9 mouse cellular contexts compared by ENCODE assay signal in the genomic region with DNA sequence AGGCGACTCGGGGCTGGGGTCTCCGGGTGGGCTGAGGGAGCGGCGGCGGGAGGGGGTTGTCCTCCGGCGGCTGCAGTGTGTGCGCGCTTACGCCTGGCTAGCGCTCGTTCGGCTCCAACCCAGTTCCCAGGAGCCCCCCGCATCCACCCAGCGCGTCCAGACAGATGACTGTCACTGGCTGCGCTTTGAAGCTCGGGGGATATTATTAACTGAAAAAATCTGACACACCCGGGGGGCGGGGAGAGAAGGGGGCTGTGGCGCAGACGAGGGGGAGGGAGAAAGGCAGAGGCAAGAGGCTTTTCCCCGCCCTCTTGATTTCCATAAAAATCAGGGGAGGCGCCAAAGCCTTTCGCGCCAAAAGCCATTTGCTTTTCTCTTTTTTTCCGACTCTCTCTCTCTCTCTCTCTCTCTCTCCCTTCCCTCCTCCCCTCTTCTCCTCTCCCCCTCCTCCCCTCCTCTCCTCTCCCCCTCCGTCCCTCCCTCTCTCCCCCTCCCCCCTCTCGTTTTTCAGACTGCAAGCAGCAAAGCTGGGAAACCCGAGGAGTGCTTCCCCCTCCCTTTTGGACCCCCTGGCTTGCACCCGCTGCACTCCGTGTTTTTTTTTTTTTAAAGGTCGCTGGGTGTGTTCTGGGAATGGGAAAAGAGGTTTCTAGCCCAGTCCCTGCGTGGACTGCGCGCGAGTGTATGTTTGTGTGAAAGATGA. TPM values are rescaled to one million over a fixed set of nuclear protein-coding genes. Genes with fewer than 3 reads are reported as not detected.
DNase-seq lines count a peak whose midpoint lies in the region; ATAC-seq and TF ChIP-seq lines count a peak whose summit lies in the region.
"Had no signal": no experiment of that assay in that cellular context is flagged by ENCODE, and none has a peak within 500 bp of the region (broad histone marks: within the 10 kb centered on the region; RNA-seq: fewer than 3 reads in every experiment).

Gene Mycn (minus strand): TSS at position 254 of the 703 bp plus-strand sequence.

- peaks cover 24% of the 10 kb centered on the region for H3K27me3 ChIP-seq in spleen, adult 2 months (ENCODE audit: control insufficient read depth, insufficient read depth, low read length)
- H3K27me3 ChIP-seq in embryonic facial prominence, embryonic 13.5 days = peaks cover 9% of the 10 kb centered on the region
- H3K27me3 ChIP-seq in heart, embryonic 10.5 days (ENCODE audit: insufficient read depth, poor library complexity, severe bottlenecking) = no peaks in the 10 kb centered on the region
- H3K27me3 ChIP-seq in kidney, embryonic 14.5 days (ENCODE audit: control insufficient read depth, insufficient read depth, low read length) = no peaks in the 10 kb centered on the region
- 0 out of 2 replicates have a peak, but pooled peaks cover 2% of the 10 kb centered on the region for H3K27me3 ChIP-seq in liver, adult 2 months (ENCODE audit: control insufficient read depth, insufficient read depth, low read length)

- H3K79me2 ChIP-seq in liver, adult 2 months (ENCODE audit: control insufficient read depth, insufficient read depth, low read length) = 0 out of 2 replicates have a peak, but pooled peaks cover 3% of the 10 kb centered on the region

- H3K4me1 ChIP-seq in spleen, adult 2 months (ENCODE audit: control insufficient read depth, insufficient read depth, insufficient read length) = peaks cover 25% of the 10 kb centered on the region
- peaks cover 28% of the 10 kb centered on the region for H3K4me1 ChIP-seq in embryonic facial prominence, embryonic 13.5 days
- H3K4me1 ChIP-seq in heart, embryonic 10.5 days = peaks cover 36% of the 10 kb centered on the region
- peaks cover 17% of the 10 kb centered on the region; the same call in 1 of the 2 replicates for H3K4me1 ChIP-seq in kidney, embryonic 14.5 days (ENCODE audit: control insufficient read depth, insufficient read depth, low read length)
- peaks cover 12% of the 10 kb centered on the region for H3K4me1 ChIP-seq in liver, adult 2 months (ENCODE audit: control insufficient read depth, insufficient read depth, low read length)

- H3K4me2 ChIP-seq in embryonic facial prominence, embryonic 13.5 days = peak within 1 kb of the TSS; percentile 96
- peak within 1 kb of the TSS; percentile 83 for H3K4me2 ChIP-seq in kidney, embryonic 14.5 days (replicated peaks; ENCODE audit: low read depth, low read length)

- TF ChIP-seq POLR2A in spleen, adult 2 months (IDR thresholded peaks at IDR 0.05; ENCODE audit: low read depth, low read length) = no peak
- peak; percentile 40; the same call in 1 of the 2 replicates for TF ChIP-seq POLR2A in liver, adult 2 months (IDR thresholded peaks at IDR 0.05; ENCODE audit: extremely low read depth, insufficient read depth, low read length)

- peak within 1 kb of the TSS; percentile 85 for H3K9ac ChIP-seq in embryonic facial prominence, embryonic 13.5 days
- peak within 1 kb of the TSS; percentile 84 for H3K9ac ChIP-seq in kidney, embryonic 14.5 days (ENCODE audit: low read depth, low read length)
- peak within 1 kb of the TSS; percentile 74 for H3K9ac ChIP-seq in liver, adult 2 months (ENCODE audit: low read depth, low read length)

- no peak for TF ChIP-seq CTCF in spleen, adult 2 months (IDR thresholded peaks at IDR 0.05; ENCODE audit: extremely low read depth, insufficient read depth, insufficient read length, insufficient replicate concordance)
- TF ChIP-seq CTCF in liver, adult 2 months (IDR thresholded peaks at IDR 0.05; ENCODE audit: low read depth, low read length) = no peak

- ATAC-seq in embryonic facial prominence, embryonic 13.5 days (ENCODE audit: insufficient number of reproducible peaks, insufficient read depth, low FRiP score, low TSS enrichment, low read depth) = peak; percentile 48
- peak; percentile 78 for ATAC-seq in kidney, embryonic 14.5 days (ENCODE audit: low FRiP score, low TSS enrichment)

- no peaks in the 10 kb centered on the region for H3K9me3 ChIP-seq in embryonic facial prominence, embryonic 13.5 days
- no peaks in the 10 kb centered on the region for H3K9me3 ChIP-seq in heart, embryonic 10.5 days
- H3K9me3 ChIP-seq in kidney, embryonic 14.5 days (ENCODE audit: control insufficient read depth, low read length) = no peaks in the 10 kb centered on the region

- WGBS in spleen, adult 2 months = 2% methylated on average over 38 of the region's 38 CpGs
- 2% methylated on average over 37 of the region's 38 CpGs for WGBS in embryonic facial prominence, embryonic 13.5 days
- 1% methylated on average over 36 of the region's 38 CpGs for WGBS in heart, embryonic 10.5 days
- 2% methylated on average over 37 of the region's 38 CpGs for WGBS in kidney, embryonic 14.5 days
- WGBS in liver, adult 2 months = under 1% methylated on average over 38 of the region's 38 CpGs

- H3K27ac ChIP-seq in spleen, adult 2 months (ENCODE audit: insufficient read depth, low read length) = no peak within 1 kb of the TSS
- peak within 1 kb of the TSS; percentile 91 for H3K27ac ChIP-seq in embryonic facial prominence, embryonic 13.5 days
- H3K27ac ChIP-seq in heart, embryonic 10.5 days = peak within 1 kb of the TSS; percentile 97
- peak within 1 kb of the TSS; percentile 87 for H3K27ac ChIP-seq in kidney, embryonic 14.5 days (ENCODE audit: low read depth, low read length)
- 0 out of 2 replicates have a peak within 1 kb of the TSS, but pooled peaks have one; percentile 11 for H3K27ac ChIP-seq in liver, adult 2 months (replicated peaks; ENCODE audit: insufficient read depth, low read depth, low read length)

- no peak for DNase-seq in spleen, adult 2 months (ENCODE audit: low read depth in 1 of 2, low spot score in 2 of 2)
- no peak for DNase-seq in spleen, adult 18-20 months
- DNase-seq in heart, embryonic 10.5 days (ENCODE audit: low spot score) = peak; percentile 93
- peak; percentile 44 for DNase-seq in liver, adult 2 months (ENCODE audit: extremely low read depth, low read depth, low spot score)
- peak; percentile 91 for DNase-seq in neural tube, embryonic 10.5 days (ENCODE audit: extremely low spot score, low spot score)
- DNase-seq in testis, postnatal 14 days (ENCODE audit: low spot score) = peak; percentile 86

- H3K36me3 ChIP-seq in spleen, adult 2 months (ENCODE audit: control insufficient read depth, insufficient read depth, low read length) = no peaks in the 10 kb centered on the region
- peaks cover 7% of the 10 kb centered on the region for H3K36me3 ChIP-seq in embryonic facial prominence, embryonic 13.5 days
- H3K36me3 ChIP-seq in heart, embryonic 10.5 days = peaks cover 26% of the 10 kb centered on the region
- peaks cover 17% of the 10 kb centered on the region for H3K36me3 ChIP-seq in kidney, embryonic 14.5 days (ENCODE audit: control insufficient read depth, insufficient read depth, low read length)
- H3K36me3 ChIP-seq in liver, adult 2 months (ENCODE audit: control insufficient read depth, insufficient read depth, low read length) = no peaks in the 10 kb centered on the region
- H3K36me3 ChIP-seq: G1E had no signal

- H3K4me3 ChIP-seq in spleen, adult 2 months (ENCODE audit: extremely low read depth, insufficient read depth, insufficient read length) = peak within 1 kb of the TSS; percentile 55
- H3K4me3 ChIP-seq in embryonic facial prominence, embryonic 13.5 days = peak within 1 kb of the TSS; percentile 74
- H3K4me3 ChIP-seq in heart, embryonic 10.5 days = peak within 1 kb of the TSS; percentile 85
- peak within 1 kb of the TSS; percentile 83 for H3K4me3 ChIP-seq in kidney, embryonic 14.5 days (ENCODE audit: low read length)
- peak within 1 kb of the TSS; percentile 74 for H3K4me3 ChIP-seq in liver, adult 2 months (ENCODE audit: insufficient read depth, low read depth, low read length)

RNA-seq across cellular contexts. Expression of gene Mycn, which starts in this region (rescaled TPM):
- polyA plus RNA-seq in spleen, adult 2 months (2012; rRNA removed) = 1.4 and 1.8 TPM in 2 replicates
- 35.5 and 43.4 TPM in 2 replicates for polyA plus RNA-seq in embryonic facial prominence, embryonic 13.5 days (2015; fragmentation: Nextera tagmentation; extraction: Ambion mirVana)
- 89.4 and 93.9 TPM in 2 replicates for polyA plus RNA-seq in heart, embryonic 10.5 days (2016; fragmentation: Nextera tagmentation; extraction: Ambion mirVana)
- 88.2 and 104 TPM in 2 replicates for polyA plus RNA-seq in kidney, embryonic 14.5 days (2014; fragmentation: Nextera tagmentation; extraction: Ambion mirVana)
- 0.40 and 0.65 TPM in 2 replicates for total RNA-seq in liver, adult 2 months (2014; rRNA removed)
- 0.21 and 0.54 TPM in 2 replicates for polyA plus RNA-seq in liver, adult 2 months (2012; rRNA removed)
- polyA plus RNA-seq: G1E had no signal

Comparison
In these comparisons a context has a peak if more than half of its experiments do, and no peak if none do; other contexts are left out.
1. RNA of gene Mycn (polyA plus RNA-seq): 88.2 to 104 TPM in kidney, embryonic 14.5 days, 89.4 to 93.9 TPM in heart, embryonic 10.5 days and 35.5 to 43.4 TPM in embryonic facial prominence, embryonic 13.5 days; 1.4 to 1.8 TPM in spleen, adult 2 months and 0.21 to 0.54 TPM in liver, adult 2 months; every median in the first group is over 10 times any median in the second.
2. Peak in DNase-seq, H3K4me3 ChIP-seq, H3K27ac ChIP-seq and H3K9ac ChIP-seq in liver, adult 2 months; RNA of the gene not detected or under 1 TPM.
3. DNase-seq: peak in heart, embryonic 10.5 days (single experiment), neural tube, embryonic 10.5 days (single experiment) and testis, postnatal 14 days (single experiment); none in spleen, adult 2 months (0 of 2) and spleen, adult 18-20 months (0 of 2).
4. Peak in every context shown above with its lines, with median percentiles within 50 percentile points of each other: H3K4me3 ChIP-seq and H3K9ac ChIP-seq.